Mouse (Mus musculus) kidney, postnatal 0 days (tissue): ENCODE measurements around the gene Spi1. TPM values are rescaled to one million over a fixed set of nuclear protein-coding genes. Genes with fewer than 3 reads are reported as not detected.

Experiments
- ATAC-seq: fragments of 200-750 bp; cut with Nextera tagmentation; replicated peaks from 2 replicates; pipeline ENCODE4 v1.8.0; 2017; ENCODE audit warnings: low read depth, moderate number of reproducible peaks, moderate TSS enrichment, moderate library complexity; ENCODE audit not compliant: low FRiP score
- DNase-seq: peaks from one replicate; pipeline ENCODE4 v3.0.0-alpha.2; 2016; ENCODE audit warnings: low spot score
- H3K27ac ChIP-seq: fragments of 300-500 bp; sonication (generic); 2 replicates; pipeline ENCODE4 v1.5.1; 2014; ENCODE audit warnings: mild to moderate bottlenecking
- H3K27me3 ChIP-seq: fragments of 300-500 bp; sonication (generic); 2 replicates; pipeline ENCODE4 v1.6.1; 2014; ENCODE audit warnings: low read length, mixed read lengths; ENCODE audit not compliant: insufficient read depth
- H3K36me3 ChIP-seq: fragments of 300-500 bp; sonication (generic); 2 replicates; pipeline ENCODE4 v1.6.1; 2014; ENCODE audit warnings: low read length, mixed read lengths; ENCODE audit not compliant: insufficient read depth
- H3K4me1 ChIP-seq: fragments of 300-500 bp; sonication (generic); replicated peaks from 2 replicates; pipeline ENCODE4 v1.6.1; 2014; ENCODE audit warnings: antibody characterized with exemption, low read length, mixed read lengths; ENCODE audit not compliant: insufficient read depth
- H3K4me2 ChIP-seq: fragments of 300-500 bp; sonication (generic); 2 replicates; pipeline ENCODE4 v1.6.1; 2014; ENCODE audit warnings: mild to moderate bottlenecking, low read length, moderate library complexity, mixed read lengths
- H3K4me3 ChIP-seq: fragments of 300-500 bp; sonication (generic); replicated peaks from 2 replicates; pipeline ENCODE4 v1.5.1; 2014; ENCODE audit warnings: low read depth, low read length
- H3K9ac ChIP-seq: fragments of 300-500 bp; sonication (generic); 2 replicates; pipeline ENCODE4 v1.6.1; 2014; ENCODE audit warnings: low read depth, low read length
- H3K9me3 ChIP-seq: fragments of 300-500 bp; sonication (generic); replicated peaks from 2 replicates; pipeline ENCODE4 v1.6.1; 2016; ENCODE audit warnings: low read length, inconsistent platforms, mixed read lengths
- CTCF ChIP-seq: IDR thresholded peaks from 2 replicates; pipeline ENCODE4 v1.5.1; 2016; ENCODE audit warnings: antibody characterized with exemption, low read depth, mild to moderate bottlenecking, moderate library complexity
- WGBS: fragments of 180-500 bp; shearing (Covaris S2); extraction: QIAGEN DNeasy Blood & Tissue Kit; methylation state at CpG from one replicate; pipeline ENCODE4 v1.1.7; 2014; 5-methylcytosine and 5-hydroxymethylcytosine counted together
- polyA plus RNA-seq: library from polyadenylated mRNA; unstranded; fragments of >200 nt; fragmentation: Nextera tagmentation; extraction: Ambion mirVana; gene quantifications from 2 replicates; pipeline ENCODE4 v1.2.1, GENCODE M21; 2015

The Spi1 gene
- polyA plus RNA-seq, 1 experiment from 2014 or later = 6.0 TPM

DNA sequence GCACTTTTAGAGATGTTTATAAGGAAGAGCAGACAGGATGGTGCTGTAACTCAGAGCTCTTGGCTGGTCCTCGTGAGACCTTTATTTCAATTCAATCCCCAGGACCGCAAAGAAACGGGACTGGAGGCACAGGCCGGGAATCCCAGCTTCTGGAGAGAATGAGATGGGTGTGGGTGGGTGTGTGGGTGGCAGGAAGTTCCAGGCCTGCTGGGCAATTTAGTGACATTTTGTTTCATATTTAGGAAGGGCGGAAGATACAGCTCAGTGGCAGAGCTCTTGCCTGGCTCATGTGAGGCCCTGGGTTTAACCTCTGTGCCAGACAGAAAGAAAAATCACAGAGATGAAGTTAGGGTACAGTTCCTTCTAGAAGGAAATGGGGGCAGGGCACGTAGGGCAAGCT lies 8.0 kb downstream of the Spi1 start:
- no peaks in the 10 kb centered on the region for H3K9me3 ChIP-seq
- no peak overlapping the region for H3K9ac ChIP-seq
- no peak for ATAC-seq
- no peaks in the 10 kb centered on the region for H3K27me3 ChIP-seq
- WGBS = 81% methylated on average over 6 of the region's 6 CpGs
- H3K4me2 ChIP-seq = no peak overlapping the region
- TF ChIP-seq CTCF = no peak
- DNase-seq = no peak
- H3K4me3 ChIP-seq = no peak overlapping the region
- no peak overlapping the region for H3K27ac ChIP-seq
- no peaks in the 10 kb centered on the region for H3K36me3 ChIP-seq
- no peaks in the 10 kb centered on the region for H3K4me1 ChIP-seq

DNA sequence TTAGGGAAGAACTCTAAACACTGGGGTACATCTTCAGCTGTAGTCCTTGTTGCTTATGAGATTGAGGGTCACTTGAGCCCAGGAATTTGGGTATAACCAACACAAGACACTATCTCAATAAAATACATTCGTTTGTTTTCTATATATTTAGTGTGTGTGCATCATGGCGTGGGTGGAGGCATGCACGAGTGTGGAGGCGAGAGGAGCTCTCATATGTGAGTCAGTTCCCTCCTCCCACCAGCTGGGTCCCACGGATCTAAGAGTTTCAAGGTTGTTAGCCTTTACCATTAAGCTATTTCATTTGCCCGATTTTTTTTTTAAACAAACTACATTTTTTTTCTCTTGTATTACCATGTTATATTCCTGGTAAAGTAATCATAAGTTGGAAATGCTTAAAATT lies 8.6 kb downstream of the Spi1 start:
- ATAC-seq (no peak), DNase-seq (no peak)
- no peaks in the 10 kb centered on the region for H3K27me3 ChIP-seq
- no peaks in the 10 kb centered on the region for H3K9me3 ChIP-seq
- H3K4me1 ChIP-seq = no peaks in the 10 kb centered on the region
- TF ChIP-seq CTCF = no peak
- 68% methylated on average over 6 of the region's 6 CpGs for WGBS
- no peak overlapping the region for H3K4me3 ChIP-seq
- H3K4me2 ChIP-seq = no peak overlapping the region
- no peak overlapping the region for H3K9ac ChIP-seq
- no peak overlapping the region for H3K27ac ChIP-seq
- no peaks in the 10 kb centered on the region for H3K36me3 ChIP-seq

- H3K9ac ChIP-seq = no peak overlapping the region
- no peak overlapping the region for H3K27ac ChIP-seq
- ATAC-seq (no peak; the same call in 1 of the 2 replicates), DNase-seq (no peak)
- no peaks in the 10 kb centered on the region for H3K27me3 ChIP-seq
- no peaks in the 10 kb centered on the region for H3K9me3 ChIP-seq
- no peak for TF ChIP-seq CTCF
- H3K4me1 ChIP-seq = no peaks in the 10 kb centered on the region
- no peak overlapping the region for H3K4me2 ChIP-seq
- H3K4me3 ChIP-seq = no peak overlapping the region
- H3K36me3 ChIP-seq = no peaks in the 10 kb centered on the region
- WGBS = 63% methylated on average over 14 of the region's 14 CpGs
These were observed 14.3 kb downstream of the Spi1 start for GRCm38 (mm10) chr2:91096524-91096923.

DNA sequence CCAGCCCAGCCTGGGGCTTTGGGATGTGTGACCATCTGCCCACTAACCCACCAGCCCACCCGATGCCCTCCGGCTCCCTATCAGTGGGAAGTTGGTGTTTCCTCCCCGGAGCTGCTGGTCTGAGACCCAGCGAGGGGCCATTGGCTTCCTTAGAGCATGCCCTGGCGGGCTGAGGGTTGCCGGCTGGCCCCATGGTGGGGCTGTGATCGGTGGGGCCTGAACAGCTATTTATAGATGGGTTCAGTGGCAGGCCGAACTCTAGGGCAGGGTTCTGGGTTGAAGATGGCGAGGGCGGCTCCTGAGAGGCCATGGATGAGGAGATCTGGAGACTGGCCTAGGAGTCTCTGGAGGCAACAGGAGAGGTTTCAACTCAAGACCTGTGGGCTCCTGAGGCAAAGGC lies 14.8 kb downstream of the Spi1 start:
- Histone ChIP-seq H3K9ac (no peak overlapping the region), H3K27me3 (no peaks in the 10 kb centered on the region), H3K4me2 (no peak overlapping the region), H3K36me3 (no peaks in the 10 kb centered on the region), H3K9me3 (no peaks in the 10 kb centered on the region), H3K4me3 (no peak overlapping the region), H3K4me1 (no peaks in the 10 kb centered on the region), H3K27ac (no peak overlapping the region)
- ATAC-seq = no peak
- DNase-seq = no peak
- no peak for TF ChIP-seq CTCF
- 60% methylated on average over 10 of the region's 10 CpGs for WGBS

DNA sequence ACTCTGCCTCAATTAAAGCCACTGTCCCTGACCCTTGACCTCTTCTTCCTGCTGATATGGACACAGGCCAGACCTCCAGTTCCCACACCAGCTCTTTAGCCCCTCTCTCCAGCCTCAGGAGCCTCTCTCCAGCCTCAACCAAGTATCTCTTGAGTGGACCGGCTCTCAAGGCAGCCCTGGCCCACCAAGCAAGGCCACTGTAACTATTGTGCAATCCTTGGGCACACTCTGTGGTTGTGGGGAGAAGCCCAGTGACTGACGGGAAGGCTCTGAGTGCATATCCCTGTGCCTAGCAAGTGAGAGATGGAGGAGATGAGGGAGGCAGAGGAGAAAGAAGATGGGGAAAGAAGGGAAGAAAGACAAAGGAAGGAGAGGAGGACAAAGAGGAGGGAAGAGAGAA lies 16.0 kb downstream of the Spi1 start:
- H3K4me3 ChIP-seq = no peak overlapping the region
- no peaks in the 10 kb centered on the region for H3K4me1 ChIP-seq
- H3K36me3 ChIP-seq = no peaks in the 10 kb centered on the region
- no peak overlapping the region for H3K4me2 ChIP-seq
- no peaks in the 10 kb centered on the region for H3K27me3 ChIP-seq
- no peak overlapping the region for H3K9ac ChIP-seq
- no peak overlapping the region for H3K27ac ChIP-seq
- ATAC-seq (no peak), DNase-seq (no peak)
- WGBS = 84% methylated on average over 2 of the region's 2 CpGs
- TF ChIP-seq CTCF = no peak
- no peaks in the 10 kb centered on the region for H3K9me3 ChIP-seq

DNA sequence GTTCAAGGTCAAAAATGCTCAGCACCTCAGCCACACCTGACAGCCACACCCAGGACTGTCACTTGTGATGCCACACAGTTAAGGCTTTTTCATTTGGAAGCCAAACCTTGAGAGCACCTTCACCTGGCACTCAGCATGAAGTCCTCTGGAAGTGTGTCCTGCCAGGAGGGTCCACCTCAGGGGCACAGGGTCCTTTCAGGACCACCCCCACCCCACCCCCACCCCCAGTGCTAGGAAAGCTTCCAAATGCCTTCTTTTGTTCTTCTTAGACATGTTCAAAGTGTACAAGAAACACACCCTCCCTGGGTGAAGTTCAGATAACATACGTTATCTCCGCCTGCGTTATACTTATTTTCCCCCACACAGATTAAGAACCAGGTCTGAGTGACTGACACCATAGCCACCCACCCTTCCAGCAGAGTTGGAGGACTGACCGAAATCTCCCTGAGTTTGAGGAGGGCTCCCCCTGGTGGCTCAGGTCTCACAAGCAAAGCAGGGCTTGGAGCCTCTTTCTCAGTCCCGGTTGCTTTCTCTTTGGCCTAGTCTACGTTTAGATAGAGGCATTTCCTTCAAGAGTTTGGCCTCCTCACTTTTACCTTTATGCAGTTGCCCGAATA lies 19.0 kb downstream of the Spi1 start:
- Histone ChIP-seq H3K4me3 (no peak overlapping the region), H3K27ac (no peak overlapping the region), H3K4me1 (no peaks in the 10 kb centered on the region), H3K27me3 (no peaks in the 10 kb centered on the region), H3K9me3 (no peaks in the 10 kb centered on the region), H3K9ac (peak overlapping the region; percentile 43; the same call in 1 of the 2 replicates), H3K4me2 (no peak overlapping the region), H3K36me3 (no peaks in the 10 kb centered on the region)
- TF ChIP-seq CTCF = peak; percentile 98
- DNase-seq (peak; percentile 96), ATAC-seq (peak; percentile 83)
- 7% methylated on average over 7 of the region's 7 CpGs for WGBS

- no peak for DNase-seq
- 77% methylated on average over 3 of the region's 3 CpGs for WGBS
- TF ChIP-seq CTCF = no peak
- no peak overlapping the region for H3K4me3 ChIP-seq
- H3K36me3 ChIP-seq = no peaks in the 10 kb centered on the region
- H3K9ac ChIP-seq = no peak overlapping the region
- H3K27ac ChIP-seq = no peak overlapping the region
- H3K4me2 ChIP-seq = no peak overlapping the region
- no peaks in the 10 kb centered on the region for H3K4me1 ChIP-seq
- no peak for ATAC-seq
- no peaks in the 10 kb centered on the region for H3K9me3 ChIP-seq
- no peaks in the 10 kb centered on the region for H3K27me3 ChIP-seq
These were observed 26.0 kb downstream of the Spi1 start for GRCm38 (mm10) chr2:91108156-91108555.
